Mouse (Mus musculus) liver, postnatal 0 days (tissue): ENCODE measurements around the gene Srebf1. TPM values are rescaled to one million over a fixed set of nuclear protein-coding genes. Genes with fewer than 3 reads are reported as not detected.
A peak's percentile ranks its signal among the peaks of the same experiment; 100 is the strongest.

ENCODE experiments used
- ATAC-seq: fragments of 200-750 bp; cut with Nextera tagmentation; 2 replicates; pipeline ENCODE4 v1.8.0; 2017; ENCODE audit warnings: mild to moderate bottlenecking, moderate library complexity
- DNase-seq: peaks from one replicate; pipeline ENCODE4 v3.0.0-alpha.2; 2016
- H3K27ac ChIP-seq: fragments of 300-500 bp; sonication (generic); 2 replicates; pipeline ENCODE4 v1.5.1; 2014; ENCODE audit warnings: antibody characterized with exemption, moderate library complexity, mild to moderate bottlenecking, low read depth
- H3K27me3 ChIP-seq: fragments of 300-500 bp; sonication (generic); 2 replicates; pipeline ENCODE4 v1.6.1; 2014; ENCODE audit warnings: low read length, control low read depth, mixed read lengths; ENCODE audit not compliant: insufficient read depth
- H3K36me3 ChIP-seq: fragments of 300-500 bp; sonication (generic); replicated peaks from 2 replicates; pipeline ENCODE4 v1.6.1; 2014; ENCODE audit warnings: mild to moderate bottlenecking, control low read depth, low read length, moderate library complexity, mixed read lengths; ENCODE audit not compliant: insufficient read depth
- H3K4me1 ChIP-seq: fragments of 300-500 bp; sonication (generic); 2 replicates; pipeline ENCODE4 v1.6.1; 2014; ENCODE audit warnings: antibody characterized with exemption, mild to moderate bottlenecking, control low read depth; ENCODE audit not compliant: insufficient read depth
- H3K4me2 ChIP-seq: fragments of 300-500 bp; sonication (generic); 2 replicates; pipeline ENCODE4 v1.6.1; 2014; ENCODE audit warnings: low read depth, mild to moderate bottlenecking, low read length, moderate library complexity, mixed read lengths
- H3K4me3 ChIP-seq: fragments of 300-500 bp; sonication (generic); 2 replicates; pipeline ENCODE4 v1.5.1; 2014; ENCODE audit warnings: low read depth, low read length
- H3K9ac ChIP-seq: fragments of 300-500 bp; sonication (generic); replicated peaks from 2 replicates; pipeline ENCODE4 v1.6.1; 2014; ENCODE audit warnings: mild to moderate bottlenecking, moderate library complexity
- H3K9me3 ChIP-seq: fragments of 300-500 bp; sonication (generic); 2 replicates; pipeline ENCODE4 v1.6.1; 2016; ENCODE audit warnings: mild to moderate bottlenecking, control low read depth, low read length, mixed read lengths
- CTCF ChIP-seq: sonication (generic); IDR thresholded peaks from 2 replicates; pipeline ENCODE4 v1.5.1; 2016; ENCODE audit warnings: antibody characterized with exemption, low read depth
- EP300 ChIP-seq: IDR thresholded peaks from 2 replicates; pipeline ENCODE4 v1.6.1; 2016; ENCODE audit warnings: antibody characterized with exemption, low read depth, mild to moderate bottlenecking
- WGBS: fragments of 180-500 bp; shearing (Covaris S2); extraction: QIAGEN DNeasy Blood & Tissue Kit; methylation state at CpG from one replicate; pipeline ENCODE4 v1.1.7; 2014; ENCODE audit not compliant: insufficient replicate concordance; 5-methylcytosine and 5-hydroxymethylcytosine counted together
- polyA plus RNA-seq: library from polyadenylated mRNA; unstranded; fragments of >200 nt; fragmentation: Nextera tagmentation; extraction: Ambion mirVana; gene quantifications from 2 replicates; pipeline ENCODE4 v1.2.1, GENCODE M21; 2015

Gene Srebf1
- polyA plus RNA-seq, 1 experiment from 2014 or later: 21.4 TPM

- peak overlapping the region; percentile 69 for H3K9ac ChIP-seq
- no peak for ATAC-seq
- H3K4me1 ChIP-seq: peaks cover 70% of the 10 kb centered on the region
- H3K4me3 ChIP-seq: peak overlapping the region; percentile 56
- peaks cover 39% of the 10 kb centered on the region for H3K36me3 ChIP-seq
- DNase-seq: no peak
- H3K9me3 ChIP-seq: no peaks in the 10 kb centered on the region
- 54% methylated on average over 6 of the region's 6 CpGs for WGBS
- H3K27me3 ChIP-seq: no peaks in the 10 kb centered on the region
- TF ChIP-seq EP300 (no peak), CTCF (no peak)
- H3K4me2 ChIP-seq: peak overlapping the region; percentile 90
- peak overlapping the region; percentile 93 for H3K27ac ChIP-seq
These were observed 14.2 kb downstream of the Srebf1 start for GRCm38 (mm10) chr11:60208201-60208600.

DNA sequence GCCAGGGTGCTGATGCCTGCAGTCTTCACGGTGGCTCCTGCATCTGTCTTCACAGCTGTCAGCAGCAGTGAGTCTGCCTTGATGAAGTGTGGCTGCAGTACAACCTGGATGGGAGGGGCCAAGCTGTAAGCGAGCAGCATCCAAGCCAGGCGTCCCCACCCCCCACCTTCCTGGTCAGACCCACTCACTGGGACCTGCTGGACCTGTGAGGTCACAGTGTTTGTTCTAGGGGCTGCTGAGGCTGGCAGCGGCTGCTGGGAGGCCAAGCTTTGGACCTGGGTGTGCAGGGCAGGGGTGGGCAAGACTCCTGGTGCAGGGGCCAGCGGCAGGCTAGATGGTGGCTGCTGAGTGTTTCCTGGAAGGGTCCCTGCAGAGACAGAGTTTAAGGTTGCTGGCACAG, 16.2 kb downstream of the Srebf1 start:
- Histone ChIP-seq H3K4me2 (no peak overlapping the region), H3K9me3 (no peaks in the 10 kb centered on the region), H3K4me3 (no peak overlapping the region), H3K9ac (no peak overlapping the region), H3K36me3 (peaks cover 59% of the 10 kb centered on the region), H3K27me3 (no peaks in the 10 kb centered on the region), H3K27ac (no peak overlapping the region), H3K4me1 (peaks cover 54% of the 10 kb centered on the region)
- ATAC-seq (no peak), DNase-seq (no peak)
- 67% methylated on average over 5 of the region's 5 CpGs for WGBS
- no peak for TF ChIP-seq EP300
- no peak for TF ChIP-seq CTCF

DNA sequence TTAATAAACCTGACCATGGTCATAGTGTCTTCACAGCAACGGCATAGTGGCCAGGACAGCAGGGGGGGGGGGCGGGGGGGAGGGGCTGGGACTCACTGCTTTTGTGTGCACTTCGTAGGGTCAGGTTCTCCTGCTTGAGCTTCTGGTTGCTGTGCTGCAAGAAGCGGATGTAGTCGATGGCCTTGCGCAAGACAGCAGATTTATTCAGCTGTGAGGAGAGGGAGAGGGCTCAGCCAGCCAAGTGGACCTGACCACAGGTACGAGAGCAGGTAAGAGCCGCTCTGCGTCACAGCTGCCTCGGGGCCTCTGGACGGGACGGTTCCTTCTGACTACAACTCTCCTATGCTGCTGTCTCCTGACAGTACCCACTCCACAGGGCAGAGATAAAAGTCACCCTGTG, 17.4 kb downstream of the Srebf1 start:
- no peaks in the 10 kb centered on the region for H3K27me3 ChIP-seq
- TF ChIP-seq CTCF: no peak
- no peak overlapping the region for H3K4me2 ChIP-seq
- peak; percentile 65 for DNase-seq
- H3K27ac ChIP-seq: no peak overlapping the region
- peaks cover 71% of the 10 kb centered on the region for H3K36me3 ChIP-seq
- peak; percentile 38 for ATAC-seq
- H3K4me3 ChIP-seq: no peak overlapping the region
- H3K4me1 ChIP-seq: peaks cover 45% of the 10 kb centered on the region
- no peak overlapping the region for H3K9ac ChIP-seq
- H3K9me3 ChIP-seq: no peaks in the 10 kb centered on the region
- WGBS: 65% methylated on average over 11 of the region's 12 CpGs

- H3K27me3 ChIP-seq: no peaks in the 10 kb centered on the region
- TF ChIP-seq CTCF: no peak
- TF ChIP-seq EP300: no peak
- H3K9ac ChIP-seq: no peak overlapping the region; the same call in 1 of the 2 replicates
- H3K36me3 ChIP-seq: peaks cover 84% of the 10 kb centered on the region
- no peak overlapping the region for H3K4me3 ChIP-seq
- H3K4me1 ChIP-seq: peaks cover 25% of the 10 kb centered on the region
- H3K4me2 ChIP-seq: no peak overlapping the region
- DNase-seq (no peak), ATAC-seq (no peak)
- no peaks in the 10 kb centered on the region for H3K9me3 ChIP-seq
- WGBS: 89% methylated on average over 26 of the region's 26 CpGs
- no peak overlapping the region for H3K27ac ChIP-seq
These were observed 19.4 kb downstream of the Srebf1 start for GRCm38 (mm10) chr11:60202710-60203638.

DNA sequence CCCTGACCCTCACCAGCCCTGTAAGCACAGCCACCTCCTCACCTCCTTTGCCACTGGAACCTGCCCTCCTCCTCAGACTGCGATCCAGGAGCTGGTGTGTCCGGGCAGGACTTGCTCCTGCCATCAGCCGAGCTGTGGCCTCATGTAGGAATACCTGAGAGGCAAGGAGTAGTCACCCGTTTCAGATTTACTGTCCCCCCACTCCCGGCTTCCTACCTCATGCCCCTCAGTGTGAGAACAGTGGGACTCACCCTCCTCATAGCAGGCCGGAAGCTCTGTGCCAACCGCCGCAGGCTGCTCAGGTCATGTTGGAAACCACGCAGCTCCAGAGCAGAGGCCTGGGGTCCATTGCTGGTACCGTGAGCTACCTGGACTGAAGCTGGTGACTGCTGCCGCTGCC, 22.0 kb downstream of the Srebf1 start:
- Histone ChIP-seq H3K4me1 (peaks cover 3% of the 10 kb centered on the region; the same call in 1 of the 2 replicates), H3K4me2 (no peak overlapping the region), H3K27me3 (no peaks in the 10 kb centered on the region), H3K4me3 (no peak overlapping the region), H3K9ac (no peak overlapping the region), H3K27ac (no peak overlapping the region), H3K9me3 (no peaks in the 10 kb centered on the region), H3K36me3 (peaks cover 70% of the 10 kb centered on the region)
- WGBS: 81% methylated on average over 11 of the region's 11 CpGs
- no peak for DNase-seq
- ATAC-seq: no peak
- TF ChIP-seq CTCF (no peak), EP300 (no peak)

DNA sequence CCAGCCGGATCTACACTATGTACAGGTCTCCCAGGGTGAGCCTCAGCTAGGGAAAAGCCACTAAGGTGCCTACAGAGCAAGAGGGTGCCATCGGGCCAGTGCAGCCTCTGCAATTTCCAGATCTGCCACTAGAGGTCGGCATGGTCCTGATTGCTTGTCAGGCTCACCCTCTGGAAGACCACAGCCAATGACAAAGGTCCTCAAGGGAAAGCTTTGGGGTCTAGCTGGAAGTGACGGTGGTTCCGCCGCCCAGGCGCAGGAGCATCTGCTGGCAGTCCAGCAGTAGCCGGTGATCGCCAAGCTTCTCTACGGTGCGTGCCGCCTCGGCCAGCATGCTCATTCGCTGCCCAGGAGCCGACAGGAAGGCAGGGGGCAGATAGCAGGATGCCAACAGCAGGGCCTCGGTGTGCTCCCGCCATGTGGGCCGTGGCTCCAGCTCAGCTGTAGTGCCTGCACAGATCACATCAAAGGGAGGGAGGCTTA, 22.6 kb downstream of the Srebf1 start:
- Histone ChIP-seq H3K27ac (no peak overlapping the region), H3K4me1 (no peaks in the 10 kb centered on the region), H3K36me3 (peaks cover 64% of the 10 kb centered on the region), H3K9me3 (peaks cover 2% of the 10 kb centered on the region; the same call in 1 of the 2 replicates), H3K9ac (no peak overlapping the region), H3K4me3 (no peak overlapping the region), H3K4me2 (no peak overlapping the region), H3K27me3 (no peaks in the 10 kb centered on the region)
- DNase-seq (peak; percentile 92), ATAC-seq (peak; percentile 76)
- WGBS: 32% methylated on average over 18 of the region's 18 CpGs
- TF ChIP-seq EP300: no peak
- peak; percentile 99 for TF ChIP-seq CTCF
